Mouse (Mus musculus): ENCODE results near the gene Rsg1. TPM values are rescaled to one million over a fixed set of nuclear protein-coding genes. Genes with fewer than 3 reads are reported as not detected.

Rsg1 gene
- polyA plus RNA-seq, 1 experiment from 2014 or later, result 5.5 TPM

- no peak for ATAC-seq (ENCODE audit: insufficient read depth, low FRiP score)
- WGBS, result 78% methylated on average over 2 of the region's 2 CpGs
- H3K9me3 ChIP-seq (replicated peaks; ENCODE audit: control insufficient read depth, low read length), result no peaks in the 10 kb centered on the region
- peaks cover 4% of the 10 kb centered on the region; the same call in 1 of the 2 replicates for H3K36me3 ChIP-seq (ENCODE audit: control insufficient read depth, insufficient read depth, low read length)
- H3K4me1 ChIP-seq (ENCODE audit: control insufficient read depth, insufficient read depth, low read length), result peaks cover 7% of the 10 kb centered on the region; the same call in 1 of the 2 replicates
- no peak overlapping the region for H3K27ac ChIP-seq (ENCODE audit: low read length)
- no peaks in the 10 kb centered on the region for H3K27me3 ChIP-seq (ENCODE audit: control insufficient read depth, insufficient read depth, low read length)
- no peak overlapping the region for H3K4me3 ChIP-seq (replicated peaks; ENCODE audit: low read length)
- no peak overlapping the region for H3K4me2 ChIP-seq (ENCODE audit: low read depth, low read length)
- no peak overlapping the region for H3K9ac ChIP-seq (ENCODE audit: low read length)
These were observed 29.8 kb upstream of the Rsg1 start for GRCm38 (mm10) chr4:141183932-141184331.

DNA sequence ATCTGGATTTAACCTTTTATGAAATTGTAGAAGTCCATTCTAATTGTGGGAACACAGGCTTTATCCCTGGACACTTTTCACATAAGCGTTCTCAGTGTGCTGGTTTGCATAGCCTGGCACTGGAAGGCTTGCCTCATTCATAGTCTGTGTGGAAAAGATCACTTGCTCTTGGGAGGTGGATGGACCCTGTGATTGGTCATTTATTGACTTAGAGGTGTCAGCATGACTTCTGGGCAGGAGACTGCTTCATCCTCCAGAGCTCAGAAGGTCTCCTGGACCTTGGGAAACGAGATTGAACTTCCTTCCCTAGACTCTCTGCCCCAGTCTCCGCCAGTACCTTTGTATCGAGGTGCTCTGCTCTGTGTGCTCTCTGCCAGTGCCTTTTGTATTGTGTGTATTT, 29.3 kb upstream of the Rsg1 start:
- Histone ChIP-seq H3K27me3 (ENCODE audit: control insufficient read depth, insufficient read depth, low read length) (no peaks in the 10 kb centered on the region), H3K4me2 (ENCODE audit: low read depth, low read length) (no peak overlapping the region), H3K4me3 (replicated peaks; ENCODE audit: low read length) (no peak overlapping the region), H3K27ac (ENCODE audit: low read length) (no peak overlapping the region), H3K4me1 (ENCODE audit: control insufficient read depth, insufficient read depth, low read length) (peaks cover 7% of the 10 kb centered on the region; the same call in 1 of the 2 replicates), H3K9me3 (replicated peaks; ENCODE audit: control insufficient read depth, low read length) (no peaks in the 10 kb centered on the region), H3K36me3 (ENCODE audit: control insufficient read depth, insufficient read depth, low read length) (peaks cover 4% of the 10 kb centered on the region; the same call in 1 of the 2 replicates), H3K9ac (ENCODE audit: low read length) (no peak overlapping the region)
- ATAC-seq (ENCODE audit: insufficient read depth, low FRiP score), result no peak
- 91% methylated on average over 4 of the region's 4 CpGs for WGBS

DNA sequence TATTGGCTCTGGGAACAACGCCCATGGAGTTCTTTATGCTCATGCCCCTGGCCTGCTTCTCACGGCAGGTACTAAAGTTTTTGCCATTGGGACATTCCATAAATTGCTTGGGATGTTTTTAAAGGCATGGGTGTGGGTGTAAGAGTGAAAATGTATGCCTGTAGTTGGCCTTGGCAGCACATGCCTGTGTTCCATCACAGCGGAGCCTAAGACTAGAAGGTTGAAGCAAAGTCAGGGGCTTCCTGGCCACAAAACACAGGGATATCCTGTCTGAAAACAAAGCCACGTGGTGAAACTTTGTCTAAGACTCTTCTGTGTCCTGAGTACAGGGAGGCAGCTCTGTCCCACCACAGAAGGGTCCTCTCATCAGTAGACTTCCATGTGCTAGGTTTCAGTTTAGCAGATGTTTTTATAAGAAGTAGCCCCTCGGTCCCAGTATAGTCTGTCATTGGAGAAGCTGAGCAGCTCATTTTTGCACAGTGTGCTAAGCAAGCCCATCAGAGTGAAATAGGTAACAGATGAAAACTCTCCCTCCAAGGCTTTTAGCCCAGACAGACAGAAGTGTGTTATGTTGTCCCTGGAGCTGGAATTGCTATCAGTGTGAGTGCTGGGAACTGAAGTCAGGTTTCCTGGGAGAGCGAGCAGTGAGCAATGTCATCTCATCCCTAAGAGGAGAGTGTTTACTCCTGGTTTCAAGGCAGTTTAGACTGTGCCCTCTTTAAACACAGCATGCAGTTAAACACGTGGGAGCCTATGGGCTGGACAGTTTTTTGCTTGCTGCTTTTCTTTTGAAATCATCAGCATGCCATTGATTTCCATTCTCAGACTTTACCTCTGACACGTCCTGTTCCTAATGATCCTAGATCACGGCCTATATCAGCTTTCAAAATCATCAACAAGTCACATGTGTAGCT, 26.6 kb upstream of the Rsg1 start:
- peaks cover 4% of the 10 kb centered on the region; the same call in 1 of the 2 replicates for H3K36me3 ChIP-seq (ENCODE audit: control insufficient read depth, insufficient read depth, low read length)
- no peaks in the 10 kb centered on the region for H3K9me3 ChIP-seq (replicated peaks; ENCODE audit: control insufficient read depth, low read length)
- ATAC-seq (ENCODE audit: insufficient read depth, low FRiP score), result no peak
- H3K27ac ChIP-seq (ENCODE audit: low read length), result peak overlapping the region; percentile 15; the same call in 1 of the 2 replicates
- 52% methylated on average over 9 of the region's 9 CpGs for WGBS
- no peak overlapping the region for H3K4me3 ChIP-seq (replicated peaks; ENCODE audit: low read length)
- peaks cover 7% of the 10 kb centered on the region; the same call in 1 of the 2 replicates for H3K4me1 ChIP-seq (ENCODE audit: control insufficient read depth, insufficient read depth, low read length)
- no peaks in the 10 kb centered on the region for H3K27me3 ChIP-seq (ENCODE audit: control insufficient read depth, insufficient read depth, low read length)
- H3K9ac ChIP-seq (ENCODE audit: low read length), result no peak overlapping the region
- H3K4me2 ChIP-seq (ENCODE audit: low read depth, low read length), result no peak overlapping the region

- 89% methylated on average over 7 of the region's 7 CpGs for WGBS
- H3K4me2 ChIP-seq (ENCODE audit: low read depth, low read length), result no peak overlapping the region
- H3K36me3 ChIP-seq (ENCODE audit: control insufficient read depth, insufficient read depth, low read length), result peaks cover 8% of the 10 kb centered on the region; the same call in 1 of the 2 replicates
- no peak for ATAC-seq (ENCODE audit: insufficient read depth, low FRiP score)
- peaks cover 7% of the 10 kb centered on the region; the same call in 1 of the 2 replicates for H3K4me1 ChIP-seq (ENCODE audit: control insufficient read depth, insufficient read depth, low read length)
- H3K4me3 ChIP-seq (replicated peaks; ENCODE audit: low read length), result no peak overlapping the region
- no peaks in the 10 kb centered on the region for H3K9me3 ChIP-seq (replicated peaks; ENCODE audit: control insufficient read depth, low read length)
- H3K27ac ChIP-seq (ENCODE audit: low read length), result no peak overlapping the region
- H3K9ac ChIP-seq (ENCODE audit: low read length), result no peak overlapping the region
- H3K27me3 ChIP-seq (ENCODE audit: control insufficient read depth, insufficient read depth, low read length), result no peaks in the 10 kb centered on the region
These were observed 22.5 kb upstream of the Rsg1 start for GRCm38 (mm10) chr4:141191294-141191693.

DNA sequence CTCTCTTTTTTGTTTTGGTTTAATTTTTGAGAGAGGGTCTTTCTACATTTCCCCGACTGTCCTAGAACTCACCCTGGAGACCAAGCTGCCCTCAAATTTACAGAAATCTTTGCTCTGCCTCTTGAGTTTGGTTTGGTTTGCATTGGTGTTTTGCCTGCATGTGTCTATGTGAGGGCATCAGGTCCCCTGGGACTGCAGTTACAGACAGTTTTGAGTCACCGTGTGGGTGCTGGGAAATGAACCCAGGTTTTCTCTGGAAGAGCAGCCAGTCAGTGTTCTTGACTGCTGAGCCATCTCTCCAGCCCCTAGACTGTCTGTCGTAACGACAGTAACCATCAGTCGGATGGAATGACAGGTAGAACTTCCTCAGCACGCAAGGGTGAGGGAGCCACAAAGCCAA, 19.2 kb upstream of the Rsg1 start:
- H3K4me2 ChIP-seq (ENCODE audit: low read depth, low read length), result no peak overlapping the region
- no peaks in the 10 kb centered on the region for H3K4me1 ChIP-seq (ENCODE audit: control insufficient read depth, insufficient read depth, low read length)
- H3K27me3 ChIP-seq (ENCODE audit: control insufficient read depth, insufficient read depth, low read length), result no peaks in the 10 kb centered on the region
- no peak overlapping the region for H3K27ac ChIP-seq (ENCODE audit: low read length)
- H3K9ac ChIP-seq (ENCODE audit: low read length), result no peak overlapping the region
- 90% methylated on average over 6 of the region's 6 CpGs for WGBS
- no peak overlapping the region for H3K4me3 ChIP-seq (replicated peaks; ENCODE audit: low read length)
- no peak for ATAC-seq (ENCODE audit: insufficient read depth, low FRiP score)
- peaks cover 22% of the 10 kb centered on the region for H3K36me3 ChIP-seq (ENCODE audit: control insufficient read depth, insufficient read depth, low read length)
- 0 out of 2 replicates have a peak, but pooled peaks cover 3% of the 10 kb centered on the region for H3K9me3 ChIP-seq (replicated peaks; ENCODE audit: control insufficient read depth, low read length)

- 94% methylated on average over 13 of the region's 13 CpGs for WGBS
- peak; percentile 60 for ATAC-seq (ENCODE audit: insufficient read depth, low FRiP score)
- no peak overlapping the region for H3K27ac ChIP-seq (ENCODE audit: low read length)
These were observed 16.6 kb upstream of the Rsg1 start for GRCm38 (mm10) chr4:141196981-141197685.

GRCm38 (mm10) chr4:141197686-141198035, 16.1 kb upstream of the Rsg1 start:
- Histone ChIP-seq H3K9me3 (replicated peaks; ENCODE audit: control insufficient read depth, low read length) (0 out of 2 replicates have a peak, but pooled peaks cover 3% of the 10 kb centered on the region), H3K36me3 (ENCODE audit: control insufficient read depth, insufficient read depth, low read length) (peaks cover 26% of the 10 kb centered on the region)

More at GRCm38 (mm10) chr4:141196981-141197685, 16.6 kb upstream of the Rsg1 start:
- H3K9me3 ChIP-seq (replicated peaks; ENCODE audit: control insufficient read depth, low read length), result 0 out of 2 replicates have a peak, but pooled peaks cover 3% of the 10 kb centered on the region
- no peaks in the 10 kb centered on the region for H3K4me1 ChIP-seq (ENCODE audit: control insufficient read depth, insufficient read depth, low read length)
- H3K27me3 ChIP-seq (ENCODE audit: control insufficient read depth, insufficient read depth, low read length), result no peaks in the 10 kb centered on the region
- no peak overlapping the region for H3K9ac ChIP-seq (ENCODE audit: low read length)
- peaks cover 26% of the 10 kb centered on the region for H3K36me3 ChIP-seq (ENCODE audit: control insufficient read depth, insufficient read depth, low read length)
- H3K4me3 ChIP-seq (replicated peaks; ENCODE audit: low read length), result no peak overlapping the region
- H3K4me2 ChIP-seq (ENCODE audit: low read depth, low read length), result no peak overlapping the region

DNA sequence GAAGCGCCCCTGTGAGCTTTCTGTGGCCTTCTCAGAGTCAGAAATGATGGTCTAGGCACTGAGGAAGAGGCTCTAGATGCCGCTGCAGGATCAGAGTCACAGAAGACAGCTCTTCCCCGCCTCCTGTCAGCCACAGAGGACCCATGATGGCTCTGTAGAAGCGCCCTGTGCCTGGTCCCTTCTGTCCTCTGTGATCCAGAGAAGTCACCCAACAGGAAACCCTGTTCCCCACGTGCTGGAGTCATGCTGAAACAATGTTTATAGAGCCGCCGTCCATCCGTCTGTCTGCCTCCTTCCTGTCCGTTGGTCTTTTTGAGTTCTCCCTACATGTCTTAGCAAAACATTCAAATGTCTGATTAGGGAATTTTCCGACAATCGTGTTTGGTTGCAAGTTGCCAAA, 12.8 kb upstream of the Rsg1 start:
- Histone ChIP-seq H3K36me3 (ENCODE audit: control insufficient read depth, insufficient read depth, low read length) (peaks cover 18% of the 10 kb centered on the region), H3K27ac (ENCODE audit: low read length) (peak overlapping the region; percentile 42; the same call in 1 of the 2 replicates), H3K4me1 (ENCODE audit: control insufficient read depth, insufficient read depth, low read length) (no peaks in the 10 kb centered on the region), H3K27me3 (ENCODE audit: control insufficient read depth, insufficient read depth, low read length) (no peaks in the 10 kb centered on the region), H3K9ac (ENCODE audit: low read length) (no peak overlapping the region), H3K4me3 (replicated peaks; ENCODE audit: low read length) (no peak overlapping the region), H3K9me3 (replicated peaks; ENCODE audit: control insufficient read depth, low read length) (0 out of 2 replicates have a peak, but pooled peaks cover 3% of the 10 kb centered on the region), H3K4me2 (ENCODE audit: low read depth, low read length) (no peak overlapping the region)
- 64% methylated on average over 11 of the region's 11 CpGs for WGBS
- ATAC-seq (ENCODE audit: insufficient read depth, low FRiP score), result no peak

More at GRCm38 (mm10) chr4:141197686-141198035, 16.1 kb upstream of the Rsg1 start:
- ATAC-seq (ENCODE audit: insufficient read depth, low FRiP score), result no peak
- Histone ChIP-seq H3K4me2 (ENCODE audit: low read depth, low read length) (no peak overlapping the region), H3K27ac (ENCODE audit: low read length) (no peak overlapping the region), H3K4me1 (ENCODE audit: control insufficient read depth, insufficient read depth, low read length) (no peaks in the 10 kb centered on the region), H3K27me3 (ENCODE audit: control insufficient read depth, insufficient read depth, low read length) (no peaks in the 10 kb centered on the region), H3K4me3 (replicated peaks; ENCODE audit: low read length) (no peak overlapping the region), H3K9ac (ENCODE audit: low read length) (no peak overlapping the region)
- WGBS, result 99% methylated on average over 13 of the region's 13 CpGs

- 88% methylated on average over 6 of the region's 6 CpGs for WGBS
- peaks cover 13% of the 10 kb centered on the region for H3K36me3 ChIP-seq (ENCODE audit: control insufficient read depth, insufficient read depth, low read length)
- no peak overlapping the region for H3K4me3 ChIP-seq (replicated peaks; ENCODE audit: low read length)
- no peak for ATAC-seq (ENCODE audit: insufficient read depth, low FRiP score)
- H3K4me1 ChIP-seq (ENCODE audit: control insufficient read depth, insufficient read depth, low read length), result no peaks in the 10 kb centered on the region
- no peak overlapping the region for H3K4me2 ChIP-seq (ENCODE audit: low read depth, low read length)
- no peak overlapping the region for H3K27ac ChIP-seq (ENCODE audit: low read length)
- H3K27me3 ChIP-seq (ENCODE audit: control insufficient read depth, insufficient read depth, low read length), result no peaks in the 10 kb centered on the region
- no peak overlapping the region for H3K9ac ChIP-seq (ENCODE audit: low read length)
- H3K9me3 ChIP-seq (replicated peaks; ENCODE audit: control insufficient read depth, low read length), result 0 out of 2 replicates have a peak, but pooled peaks cover 2% of the 10 kb centered on the region
These were observed 11.6 kb upstream of the Rsg1 start for GRCm38 (mm10) chr4:141202192-141202591.

Measured in stomach, embryonic 16.5 days (tissue).